In the genomic region with DNA sequence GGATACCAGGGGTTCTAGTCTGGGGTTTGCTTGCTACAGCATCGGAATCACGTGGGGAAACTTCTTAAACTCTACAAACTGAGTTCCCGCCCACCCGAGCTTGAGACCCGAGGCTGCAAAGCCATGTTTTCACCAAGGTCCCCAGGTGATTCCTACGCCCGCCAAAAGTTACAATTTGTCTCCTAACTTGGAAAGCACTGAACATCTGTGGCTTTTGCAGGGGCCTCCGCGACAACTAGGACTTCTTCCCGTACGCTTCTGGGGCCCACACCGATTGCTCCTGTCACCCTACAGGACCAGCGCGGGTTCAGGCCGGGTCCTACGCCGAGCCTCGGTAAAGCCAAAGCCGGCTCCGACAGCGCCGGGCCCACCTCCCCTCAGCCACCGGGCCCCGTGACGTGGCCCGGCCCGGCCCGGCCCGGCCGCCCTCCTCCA, we compare ENCODE assay signal across 7 mouse cellular contexts. TPM values are rescaled to one million over a fixed set of nuclear protein-coding genes. Genes with fewer than 3 reads are reported as not detected.
DNase-seq lines count a peak whose midpoint lies in the region; ATAC-seq lines count a peak whose summit lies in the region.

No protein-coding gene starts in this region.

- DNase-seq in thymus, postnatal 4 days, result peak; percentile 61
- DNase-seq in thymus, postnatal 14 days, result no peak
- no peak for DNase-seq in embryonic facial prominence, embryonic 10.5 days (ENCODE audit: low spot score)
- no peak for DNase-seq in midbrain, embryonic 14.5 days
- DNase-seq in yolk sac, embryonic 10.5 days (ENCODE audit: low spot score), result no peak
- DNase-seq in testis, postnatal 14 days (ENCODE audit: low spot score), result no peak

- peaks cover 11% of the 10 kb centered on the region for H3K4me1 ChIP-seq in embryonic facial prominence, embryonic 10.5 days
- H3K4me1 ChIP-seq in midbrain, embryonic 14.5 days (ENCODE audit: control insufficient read depth, insufficient read depth, low read length), result peaks cover 11% of the 10 kb centered on the region

- H3K4me3 ChIP-seq in embryonic facial prominence, embryonic 10.5 days, result peak overlapping the region; percentile 89
- H3K4me3 ChIP-seq in midbrain, embryonic 14.5 days (replicated peaks; ENCODE audit: low read depth, low read length), result peak overlapping the region; percentile 90

- H3K27me3 ChIP-seq in embryonic facial prominence, embryonic 10.5 days (replicated peaks; ENCODE audit: low read depth, poor library complexity, severe bottlenecking), result no peaks in the 10 kb centered on the region
- no peaks in the 10 kb centered on the region for H3K27me3 ChIP-seq in midbrain, embryonic 14.5 days (ENCODE audit: control insufficient read depth, insufficient read depth, low read length)

- peak overlapping the region; percentile 88 for H3K9ac ChIP-seq in midbrain, embryonic 14.5 days (replicated peaks; ENCODE audit: low read length)

- peak overlapping the region; percentile 64 for H3K4me2 ChIP-seq in midbrain, embryonic 14.5 days (ENCODE audit: low read length)

- WGBS in embryonic facial prominence, embryonic 10.5 days, result under 1% methylated on average over 30 of the region's 30 CpGs
- 1% methylated on average over 30 of the region's 30 CpGs for WGBS in midbrain, embryonic 14.5 days

- H3K27ac ChIP-seq in embryonic facial prominence, embryonic 10.5 days (replicated peaks), result peak overlapping the region; percentile 91
- peak overlapping the region; percentile 86 for H3K27ac ChIP-seq in midbrain, embryonic 14.5 days (replicated peaks; ENCODE audit: low read depth, low read length)

- peak; percentile 24 for ATAC-seq in inflammation-experienced regulatory T-cells, adult 6 months
- no peak; the same call in 1 of the 2 replicates for ATAC-seq in midbrain, embryonic 14.5 days (ENCODE audit: low FRiP score, low TSS enrichment)

- H3K36me3 ChIP-seq in embryonic facial prominence, embryonic 10.5 days (replicated peaks), result no peaks in the 10 kb centered on the region
- no peaks in the 10 kb centered on the region for H3K36me3 ChIP-seq in midbrain, embryonic 14.5 days (ENCODE audit: control insufficient read depth, insufficient read depth, low read length)

- no peaks in the 10 kb centered on the region for H3K9me3 ChIP-seq in embryonic facial prominence, embryonic 10.5 days
- no peaks in the 10 kb centered on the region for H3K9me3 ChIP-seq in midbrain, embryonic 14.5 days (ENCODE audit: control insufficient read depth, low read length)

RNA-seq across cellular contexts. Expression of a gene that starts 0.5 kb away (rescaled TPM):
- polyA plus RNA-seq in embryonic facial prominence, embryonic 10.5 days (2016; fragmentation: Nextera tagmentation; extraction: Ambion mirVana), result 72.2 and 74.8 TPM in 2 replicates
- 10 to 100 TPM; 22.2 to 29.9 (median 23.3) TPM for polyA plus RNA-seq in inflammation-experienced regulatory T-cells, adult 6 months (2017; shearing (Covaris generic))
- polyA plus RNA-seq in midbrain, embryonic 14.5 days (2014; fragmentation: Nextera tagmentation; extraction: Ambion mirVana), result 54.7 and 77.8 TPM in 2 replicates

RNA-seq across cellular contexts. Expression of a gene that starts 0.5 kb away (rescaled TPM):
- polyA plus RNA-seq in embryonic facial prominence, embryonic 10.5 days (2016; fragmentation: Nextera tagmentation; extraction: Ambion mirVana), result 2.6 and 3.4 TPM in 2 replicates
- under 1 TPM; 0.35 to 0.78 (median 0.58) TPM for polyA plus RNA-seq in inflammation-experienced regulatory T-cells, adult 6 months (2017; shearing (Covaris generic))
- polyA plus RNA-seq in midbrain, embryonic 14.5 days (2014; fragmentation: Nextera tagmentation; extraction: Ambion mirVana), result 22.0 and 23.4 TPM in 2 replicates
